Mouse (Mus musculus): ENCODE data around the gene Pfdn5.

- TF ChIP-seq MAFK (IDR thresholded peaks at IDR 0.05; ENCODE audit: insufficient read depth, low read depth, low read length) (no peak), ZC3H11A (IDR thresholded peaks at IDR 0.05; ENCODE audit: borderline replicate concordance, low read depth, low read length) (no peak), CHD2 (IDR thresholded peaks at IDR 0.05; ENCODE audit: low read depth, low read length) (no peak), HCFC1 (IDR thresholded peaks at IDR 0.05; ENCODE audit: borderline replicate concordance, insufficient read depth, low read length) (no peak), ZNF384 (IDR thresholded peaks at IDR 0.05; ENCODE audit: low read depth, low read length) (no peak)
Measured at GRCm38 (mm10) chr15:102326892-102327291, 976 bp downstream of the Pfdn5 start.

Measured in ES-E14 (cell line).